Mouse (Mus musculus) heart, embryonic 16.5 days (tissue): ENCODE results near the gene Dst. TPM values are rescaled to one million over a fixed set of nuclear protein-coding genes. Genes with fewer than 3 reads are reported as not detected.
A peak's percentile ranks its signal among the peaks of the same experiment; 100 is the strongest.

Source experiments
- ATAC-seq: fragments of 200-750 bp; cut with Nextera tagmentation; replicated peaks from 2 replicates; pipeline ENCODE4 v1.8.0; 2017; ENCODE audit warnings: moderate number of reproducible peaks; ENCODE audit not compliant: insufficient read depth, low FRiP score; ENCODE audit errors: extremely low read depth
- H3K27ac ChIP-seq: fragments of 300-500 bp; sonication (generic); 2 replicates; pipeline ENCODE4 v1.5.1; 2014; ENCODE audit warnings: mild to moderate bottlenecking, low read length, control low read depth, moderate library complexity
- H3K27me3 ChIP-seq: fragments of 300-500 bp; sonication (generic); 2 replicates; pipeline ENCODE4 v1.6.1; 2014; ENCODE audit warnings: low read length, mixed read lengths; ENCODE audit not compliant: control insufficient read depth, insufficient read depth
- H3K36me3 ChIP-seq: fragments of 300-500 bp; sonication (generic); 2 replicates; pipeline ENCODE4 v1.6.1; 2014; ENCODE audit not compliant: control insufficient read depth, insufficient read depth
- H3K4me1 ChIP-seq: fragments of 300-500 bp; sonication (generic); 2 replicates; pipeline ENCODE4 v1.6.1; 2014; ENCODE audit warnings: low read length, mixed read lengths; ENCODE audit not compliant: control insufficient read depth, insufficient read depth
- H3K4me2 ChIP-seq: fragments of 300-500 bp; sonication (generic); 2 replicates; pipeline ENCODE4 v1.6.1; 2014; ENCODE audit warnings: low read depth, mild to moderate bottlenecking, control low read depth, low read length
- H3K4me3 ChIP-seq: fragments of 300-500 bp; sonication (generic); 2 replicates; pipeline ENCODE4 v1.5.1; 2014; ENCODE audit warnings: mild to moderate bottlenecking, control low read depth, low read length
- H3K9ac ChIP-seq: fragments of 300-500 bp; sonication (generic); 2 replicates; pipeline ENCODE4 v1.6.1; 2014; ENCODE audit warnings: low read length, control low read depth
- H3K9me3 ChIP-seq: fragments of 300-500 bp; sonication (generic); replicated peaks from 2 replicates; pipeline ENCODE4 v1.6.1; 2016; ENCODE audit warnings: low read length; ENCODE audit not compliant: control insufficient read depth
- WGBS: fragments of 180-500 bp; shearing (Covaris S2); extraction: QIAGEN DNeasy Blood & Tissue Kit; methylation state at CpG from one replicate; pipeline ENCODE4 v1.1.7; 2014; 5-methylcytosine and 5-hydroxymethylcytosine counted together
- polyA plus RNA-seq: library from polyadenylated mRNA; unstranded; fragments of >200 nt; fragmentation: Nextera tagmentation; extraction: Ambion mirVana; gene quantifications from 2 replicates; pipeline ENCODE4 v1.2.1, GENCODE M21; 2015

Gene Dst
- polyA plus RNA-seq, 1 experiment from 2014 or later, result 23.1 TPM

DNA sequence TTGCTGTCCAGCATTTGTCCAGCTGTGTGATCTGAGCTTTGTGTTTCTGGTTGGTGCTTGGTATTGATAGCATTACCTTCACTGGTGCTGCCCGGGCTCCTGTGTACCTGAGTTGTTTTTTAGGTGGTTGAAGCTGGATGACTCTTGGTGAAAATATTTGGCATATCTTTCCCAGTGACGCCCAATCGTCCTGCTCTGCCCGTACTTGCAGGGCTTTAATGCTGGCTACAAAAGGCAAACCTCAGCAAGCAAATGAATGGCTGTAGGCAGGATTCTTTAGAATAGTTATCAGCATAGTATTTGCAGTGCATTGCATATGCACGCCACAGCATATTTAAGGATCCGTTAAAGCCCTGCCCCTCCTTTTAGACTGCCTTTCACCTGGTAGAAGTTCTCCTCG, 251.9 kb downstream of the Dst start:
- WGBS, result 72% methylated on average over 7 of the region's 7 CpGs
- no peak for ATAC-seq

DNA sequence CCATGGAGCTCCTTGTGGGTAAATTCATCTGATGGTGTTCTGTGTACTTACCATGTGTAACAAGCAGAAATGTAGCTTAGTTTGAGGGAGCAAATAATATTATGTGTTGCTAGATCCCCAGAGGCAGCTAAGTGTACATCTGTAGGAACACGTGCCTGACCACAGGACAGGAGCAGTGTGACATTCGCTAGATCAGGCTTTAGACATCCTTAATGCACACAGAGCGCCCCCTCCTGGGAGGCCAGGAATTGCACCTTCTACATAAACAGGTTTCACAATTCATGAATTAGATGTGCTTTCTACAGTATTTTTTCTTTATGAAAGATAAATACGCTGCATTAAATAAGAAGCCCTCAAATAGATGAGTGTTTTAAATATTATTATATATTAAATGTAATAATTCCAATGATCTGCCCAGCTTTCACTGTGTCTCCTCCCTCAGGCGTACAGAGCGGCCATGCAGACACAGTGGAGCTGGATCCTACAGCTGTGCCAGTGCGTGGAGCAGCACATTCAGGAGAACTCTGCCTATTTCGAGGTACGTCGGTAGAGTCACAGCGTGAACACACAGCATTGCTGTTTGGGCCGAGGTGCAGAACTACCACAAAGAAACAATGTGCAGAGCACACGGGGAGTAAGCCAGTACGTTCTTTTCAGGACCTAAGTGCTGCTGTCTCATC, 256.7 kb downstream of the Dst start:
- no peaks in the 10 kb centered on the region for H3K27me3 ChIP-seq
- 66% methylated on average over 14 of the region's 14 CpGs for WGBS
- no peak overlapping the region for H3K9ac ChIP-seq
- H3K4me3 ChIP-seq, result no peak overlapping the region
- ATAC-seq, result no peak; the same call in 1 of the 2 replicates
- H3K27ac ChIP-seq, result no peak overlapping the region
- peaks cover 12% of the 10 kb centered on the region for H3K4me1 ChIP-seq
- H3K4me2 ChIP-seq, result no peak overlapping the region
- no peaks in the 10 kb centered on the region for H3K9me3 ChIP-seq
- H3K36me3 ChIP-seq, result peaks cover 24% of the 10 kb centered on the region

More for the DNA sequence above, 251.9 kb downstream of the Dst start:
- H3K4me2 ChIP-seq, result no peak overlapping the region
- no peaks in the 10 kb centered on the region for H3K27me3 ChIP-seq
- no peak overlapping the region for H3K27ac ChIP-seq
- H3K4me1 ChIP-seq, result no peaks in the 10 kb centered on the region
- no peak overlapping the region for H3K9ac ChIP-seq
- H3K4me3 ChIP-seq, result no peak overlapping the region
- H3K9me3 ChIP-seq, result no peaks in the 10 kb centered on the region
- peaks cover 13% of the 10 kb centered on the region for H3K36me3 ChIP-seq

DNA sequence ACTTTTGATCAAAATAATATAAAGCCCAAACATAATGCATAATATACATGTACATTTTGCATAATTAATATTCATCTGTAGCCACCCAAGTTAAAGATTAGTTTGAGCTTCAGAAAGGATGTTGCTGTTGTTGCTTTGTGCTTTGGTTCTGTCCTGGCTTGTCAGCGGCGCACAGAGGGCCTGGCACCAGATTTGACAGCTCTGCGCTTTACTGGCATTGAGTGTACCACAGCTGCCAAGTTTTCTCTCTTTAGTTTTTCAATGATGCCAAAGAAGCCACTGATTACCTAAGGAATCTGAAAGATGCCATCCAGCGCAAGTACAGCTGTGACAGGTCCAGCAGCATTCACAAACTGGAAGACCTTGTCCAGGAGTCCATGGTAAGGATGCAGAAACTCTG, 257.9 kb downstream of the Dst start:
- Histone ChIP-seq H3K9ac (no peak overlapping the region), H3K27ac (no peak overlapping the region), H3K27me3 (no peaks in the 10 kb centered on the region), H3K9me3 (no peaks in the 10 kb centered on the region), H3K36me3 (peaks cover 32% of the 10 kb centered on the region), H3K4me2 (no peak overlapping the region), H3K4me3 (no peak overlapping the region), H3K4me1 (peaks cover 12% of the 10 kb centered on the region)
- WGBS, result 86% methylated on average over 4 of the region's 4 CpGs
- no peak for ATAC-seq

DNA sequence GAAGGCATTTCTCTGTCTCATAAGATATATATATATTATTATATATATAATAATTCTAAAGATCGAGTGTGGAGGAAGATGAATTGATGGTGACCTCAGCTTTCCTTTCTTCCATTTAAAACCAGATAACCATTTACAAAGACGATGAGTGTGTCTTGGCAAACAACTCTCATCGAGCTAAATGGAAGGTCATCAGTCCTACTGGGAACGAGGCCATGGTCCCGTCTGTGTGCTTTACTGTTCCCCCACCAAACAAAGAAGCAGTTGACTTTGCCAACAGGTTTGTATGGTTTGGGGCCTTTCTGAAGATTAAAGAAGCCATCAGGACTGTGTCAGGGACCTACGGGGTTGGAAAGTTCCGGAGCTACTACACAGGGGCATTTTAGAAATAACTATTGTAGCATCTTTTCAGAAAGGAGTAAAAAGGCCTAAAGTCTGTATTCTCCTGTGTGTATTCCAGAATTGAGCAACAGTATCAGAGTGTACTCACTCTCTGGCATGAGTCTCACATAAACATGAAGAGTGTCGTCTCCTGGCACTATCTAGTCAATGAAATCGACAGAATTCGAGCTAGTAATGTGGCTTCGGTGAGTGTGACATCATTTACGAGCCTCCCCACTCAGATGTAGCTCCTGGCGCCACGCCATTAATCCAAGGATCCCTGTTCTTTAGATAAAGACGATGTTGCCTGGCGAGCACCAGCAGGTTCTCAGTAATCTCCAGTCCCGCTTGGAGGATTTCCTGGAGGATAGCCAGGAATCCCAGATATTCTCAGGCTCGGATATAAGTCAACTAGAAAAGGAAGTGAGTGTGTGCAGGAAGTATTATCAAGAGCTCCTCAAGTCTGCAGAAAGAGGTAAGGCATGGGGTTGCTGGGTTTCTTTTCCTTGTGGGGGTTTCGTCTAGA, 259.4 kb downstream of the Dst start:
- H3K4me3 ChIP-seq, result no peak overlapping the region
- H3K27me3 ChIP-seq, result no peaks in the 10 kb centered on the region
- ATAC-seq, result peak; percentile 81
- no peak overlapping the region for H3K9ac ChIP-seq
- H3K36me3 ChIP-seq, result peaks cover 42% of the 10 kb centered on the region
- H3K27ac ChIP-seq, result peak overlapping the region; percentile 47
- H3K4me1 ChIP-seq, result peaks cover 12% of the 10 kb centered on the region
- 0 out of 2 replicates have a peak overlapping the region, but pooled peaks have one; percentile 16 for H3K4me2 ChIP-seq
- 31% methylated on average over 19 of the region's 19 CpGs for WGBS
- H3K9me3 ChIP-seq, result no peaks in the 10 kb centered on the region

DNA sequence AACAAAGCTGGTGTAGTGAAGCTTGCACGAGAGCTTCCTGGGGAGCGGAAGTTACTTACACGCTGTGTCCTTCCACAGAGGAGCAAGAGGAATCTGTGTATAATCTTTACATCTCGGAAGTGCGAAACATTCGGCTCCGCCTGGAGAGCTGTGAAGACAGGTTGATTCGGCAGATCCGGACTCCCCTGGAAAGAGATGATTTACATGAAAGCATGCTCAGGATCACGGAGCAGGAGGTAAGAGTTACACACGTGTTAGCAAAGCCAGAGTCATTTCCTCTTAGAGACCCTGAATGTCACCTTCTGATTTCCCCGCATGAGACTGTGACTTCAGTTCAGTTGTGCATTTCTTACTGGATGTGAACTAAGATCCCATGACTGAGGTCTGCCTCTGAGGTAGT, 261.1 kb downstream of the Dst start:
- H3K36me3 ChIP-seq, result peaks cover 55% of the 10 kb centered on the region
- no peak overlapping the region for H3K4me3 ChIP-seq
- H3K9me3 ChIP-seq, result no peaks in the 10 kb centered on the region
- no peak overlapping the region for H3K27ac ChIP-seq
- no peak overlapping the region for H3K4me2 ChIP-seq
- H3K4me1 ChIP-seq, result peaks cover 12% of the 10 kb centered on the region
- no peaks in the 10 kb centered on the region for H3K27me3 ChIP-seq
- WGBS, result 92% methylated on average over 12 of the region's 12 CpGs
- no peak overlapping the region for H3K9ac ChIP-seq
- ATAC-seq, result no peak

DNA sequence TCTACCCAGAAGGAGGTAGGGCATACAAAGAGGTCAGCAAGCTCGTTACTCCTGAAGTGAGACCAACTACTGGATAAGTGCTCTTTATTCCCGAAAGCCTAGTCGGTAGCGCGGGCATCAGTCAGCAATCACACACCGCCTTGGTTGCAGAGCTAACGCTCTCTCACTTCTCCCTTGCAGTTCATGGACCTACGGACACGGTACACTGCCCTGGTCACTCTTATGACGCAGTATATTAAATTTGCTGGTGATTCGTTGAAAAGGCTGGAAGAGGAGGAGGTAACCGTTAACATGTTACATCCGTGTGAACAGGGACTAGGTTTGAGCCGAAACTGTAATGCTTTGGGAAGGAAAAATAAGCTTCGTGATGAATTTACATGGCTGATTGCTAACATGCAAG, 266.5 kb downstream of the Dst start:
- no peak for ATAC-seq
- Histone ChIP-seq H3K9ac (no peak overlapping the region), H3K4me1 (no peaks in the 10 kb centered on the region), H3K9me3 (no peaks in the 10 kb centered on the region), H3K36me3 (peaks cover 71% of the 10 kb centered on the region), H3K27me3 (no peaks in the 10 kb centered on the region), H3K27ac (no peak overlapping the region), H3K4me2 (no peak overlapping the region), H3K4me3 (no peak overlapping the region)
- WGBS, result 94% methylated on average over 15 of the region's 15 CpGs

DNA sequence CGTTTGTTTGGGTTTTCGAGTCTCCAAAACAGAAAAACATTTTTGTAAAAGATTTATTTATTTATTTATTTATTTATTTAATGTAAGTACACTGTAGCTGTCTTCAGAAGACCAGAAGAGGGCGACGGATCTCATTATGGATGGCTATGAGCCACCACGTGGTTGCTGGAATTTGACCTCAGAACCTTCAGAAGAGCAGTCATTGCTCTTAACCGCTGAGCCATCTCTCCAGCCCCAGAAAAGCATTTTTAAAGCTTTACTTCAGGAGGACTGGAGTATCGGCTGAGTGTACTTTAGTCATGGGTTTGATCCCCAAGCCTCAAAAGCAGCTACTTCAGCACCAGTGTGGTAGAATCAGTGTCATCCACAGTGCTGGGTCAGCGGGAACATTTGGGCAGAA, 266.9 kb downstream of the Dst start:
- Histone ChIP-seq H3K4me1 (no peaks in the 10 kb centered on the region), H3K4me3 (no peak overlapping the region), H3K36me3 (peaks cover 71% of the 10 kb centered on the region)

DNA sequence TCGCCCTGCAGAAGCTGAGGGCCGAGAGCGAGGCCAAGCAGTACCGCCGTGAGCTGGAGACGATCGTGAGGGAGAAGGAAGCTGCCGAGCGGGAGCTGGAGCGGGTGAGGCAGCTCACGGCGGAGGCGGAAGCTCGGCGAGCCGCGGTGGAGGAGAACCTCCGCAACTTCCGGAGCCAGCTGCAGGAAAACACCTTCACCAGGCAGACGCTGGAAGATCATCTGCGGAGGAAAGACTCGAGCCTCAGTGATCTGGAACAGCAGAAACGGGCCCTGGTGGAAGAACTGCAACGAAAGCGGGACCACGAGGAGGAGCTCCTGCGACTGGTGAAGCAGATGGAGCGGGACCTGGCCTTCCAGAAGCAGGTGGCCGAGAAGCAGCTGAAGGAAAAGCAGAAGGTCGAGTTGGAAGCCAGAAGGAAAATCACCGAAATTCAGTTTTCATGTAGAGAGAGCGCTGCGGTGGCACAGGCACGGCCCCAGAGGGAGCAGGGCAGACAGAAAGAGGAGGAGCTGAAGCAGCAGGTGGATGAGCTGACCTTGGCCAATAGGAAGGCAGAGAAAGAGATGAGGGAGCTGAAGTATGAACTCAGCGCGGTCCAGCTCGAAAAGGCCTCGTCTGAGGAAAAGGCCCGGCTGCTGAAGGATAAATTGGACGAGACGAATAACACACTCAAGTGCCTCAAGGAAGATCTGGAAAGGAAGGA, 270.1 kb downstream of the Dst start:
- Histone ChIP-seq H3K4me2 (peak overlapping the region; percentile 26), H3K9ac (peak overlapping the region; percentile 37; the same call in 1 of the 2 replicates), H3K4me1 (no peaks in the 10 kb centered on the region), H3K9me3 (no peaks in the 10 kb centered on the region), H3K27me3 (no peaks in the 10 kb centered on the region), H3K4me3 (peak overlapping the region; percentile 25), H3K27ac (no peak overlapping the region), H3K36me3 (peaks cover 61% of the 10 kb centered on the region)
- 79% methylated on average over 41 of the region's 41 CpGs for WGBS
- no peak for ATAC-seq

More for the DNA sequence above, 266.9 kb downstream of the Dst start:
- H3K27me3 ChIP-seq, result no peaks in the 10 kb centered on the region
- H3K27ac ChIP-seq, result no peak overlapping the region
- no peak overlapping the region for H3K9ac ChIP-seq
- 78% methylated on average over 8 of the region's 8 CpGs for WGBS
- H3K9me3 ChIP-seq, result no peaks in the 10 kb centered on the region
- ATAC-seq, result no peak
- no peak overlapping the region for H3K4me2 ChIP-seq
